Mouse (Mus musculus): Measurements from ENCODE around the gene Morn3.
A peak's percentile ranks its signal among the peaks of the same experiment; 100 is the strongest.

GRCm38 (mm10) chr5:123043856-123044255 lies 3.0 kb downstream of the Morn3 start:
- peak; percentile 76 for TF ChIP-seq CTCF (IDR thresholded peaks at IDR 0.05; ENCODE audit: low read depth)
- no peak for TF ChIP-seq EP300 (IDR thresholded peaks at IDR 0.05; ENCODE audit: low read depth)
